Mouse (Mus musculus) MEL (cell line): ENCODE results near the gene Prpsap1. TPM values are rescaled to one million over a fixed set of nuclear protein-coding genes. Genes with fewer than 3 reads are reported as not detected.

Experiments
- DNase-seq: peaks from one replicate; pipeline ENCODE4 v3.0.0; 2011; ENCODE audit warnings: low read depth, low spot score
- H3K27ac ChIP-seq: 2 replicates; pipeline ENCODE4 v1.5.1; 2012; ENCODE audit warnings: low read depth, mild to moderate bottlenecking, control low read depth, low read length, moderate library complexity; ENCODE audit not compliant: control insufficient read depth
- H3K27me3 ChIP-seq, 2 experiments: fragments of 150-350 bp in 1 of 2; sonication (generic) in 1 of 2; 2 replicates each; pipeline ENCODE4 v1.6.1; 2012; ENCODE audit warnings: low read length in 2 of 2, mild to moderate bottlenecking in 2 of 2, improper control_type of control experiment in 1 of 2, moderate library complexity in 1 of 2; ENCODE audit not compliant: insufficient read depth in 2 of 2, control insufficient read depth in 1 of 2
- H3K36me3 ChIP-seq, 2 experiments: 2 replicates each; pipeline ENCODE4 v1.6.1; 2012 to 2014; ENCODE audit warnings: low read length in 2 of 2, improper control_type of control experiment in 1 of 2, inconsistent platforms in 1 of 2, mild to moderate bottlenecking in 1 of 2; ENCODE audit not compliant: insufficient read depth in 2 of 2, control insufficient read depth in 1 of 2
- H3K4me1 ChIP-seq, 2 experiments: fragments of 150-350 bp in 1 of 2; sonication (generic) in 1 of 2; 2 replicates each; pipeline ENCODE4 v1.6.1; 2012; ENCODE audit warnings: low read length in 2 of 2, improper control_type of control experiment in 1 of 2, mild to moderate bottlenecking in 1 of 2; ENCODE audit not compliant: insufficient read depth in 2 of 2, control insufficient read depth in 1 of 2
- H3K4me3 ChIP-seq, 2 experiments: fragments of 150-350 bp in 1 of 2; sonication (generic) in 1 of 2; 2 replicates each; pipeline ENCODE4 v1.5.1; 2012; ENCODE audit warnings: low read depth in 2 of 2, low read length in 2 of 2, mild to moderate bottlenecking in 2 of 2, moderate library complexity in 2 of 2, control low read depth in 1 of 2, improper control_type of control experiment in 1 of 2; ENCODE audit not compliant: control insufficient read depth in 1 of 2, insufficient read depth in 1 of 2
- H3K79me2 ChIP-seq: 2 replicates; pipeline ENCODE4 v1.6.1; 2012; ENCODE audit warnings: mild to moderate bottlenecking, low read length, moderate library complexity; ENCODE audit not compliant: control insufficient read depth, poor library complexity, insufficient read depth
- H3K9ac ChIP-seq: 2 replicates; pipeline ENCODE4 v1.6.1; 2012; ENCODE audit warnings: low read depth, mild to moderate bottlenecking, control low read depth, low read length, moderate library complexity; ENCODE audit not compliant: control insufficient read depth, poor library complexity, severe bottlenecking
- H3K9me3 ChIP-seq: fragments of 150-350 bp; sonication (generic); replicated peaks from 2 replicates; pipeline ENCODE4 v1.6.1; 2012; ENCODE audit warnings: mild to moderate bottlenecking, low read length, improper control_type of control experiment, moderate library complexity; ENCODE audit not compliant: insufficient read depth
- CHD1 ChIP-seq: IDR thresholded peaks from 2 replicates; pipeline ENCODE4 v1.6.1; 2012; ENCODE audit warnings: low read depth, mild to moderate bottlenecking, inconsistent platforms, low read length, improper control_type of control experiment
- CHD2 ChIP-seq: IDR thresholded peaks from 2 replicates; pipeline ENCODE4 v1.6.1; 2011; ENCODE audit warnings: low read length, improper control_type of control experiment
- CTCF ChIP-seq, 3 experiments: IDR thresholded peaks in 2 of 3; conservative IDR thresholded peaks in 1 of 3; 2 replicates each; pipeline ENCODE4 v1.5.1; 2011 to 2012; ENCODE audit warnings: low read length in 3 of 3, low read depth in 2 of 3, mild to moderate bottlenecking in 2 of 3, improper control_type of control experiment in 1 of 3, inconsistent platforms in 1 of 3, mixed read lengths in 1 of 3, moderate library complexity in 1 of 3; ENCODE audit not compliant: control insufficient read depth in 1 of 3, insufficient read depth in 1 of 3, poor library complexity in 1 of 3, severe bottlenecking in 1 of 3
- E2F4 ChIP-seq: IDR thresholded peaks from 2 replicates; pipeline ENCODE4 v1.6.1; 2011; ENCODE audit warnings: low read depth, low read length, improper control_type of control experiment, borderline replicate concordance
- ELF1 ChIP-seq: IDR thresholded peaks from 2 replicates; pipeline ENCODE4 v1.6.1; 2014; ENCODE audit warnings: low read depth, mild to moderate bottlenecking, inconsistent platforms, low read length, improper control_type of control experiment, moderate library complexity
- EP300 ChIP-seq, 2 experiments: IDR thresholded peaks; 2 replicates each; pipeline ENCODE4 v1.6.1; 2011; ENCODE audit warnings: improper control_type of control experiment in 2 of 2, low read length in 2 of 2, low read depth in 1 of 2, mild to moderate bottlenecking in 1 of 2
- ETS1 ChIP-seq: IDR thresholded peaks from 2 replicates; pipeline ENCODE4 v1.6.1; 2012; ENCODE audit warnings: low read depth, mild to moderate bottlenecking, inconsistent platforms, low read length, improper control_type of control experiment, moderate library complexity
- GATA1 ChIP-seq: IDR thresholded peaks from 2 replicates; pipeline ENCODE4 v1.6.1; 2011; ENCODE audit warnings: low read depth, low read length, improper control_type of control experiment
- HCFC1 ChIP-seq: IDR thresholded peaks from 2 replicates; pipeline ENCODE4 v1.6.1; 2012; ENCODE audit warnings: low read depth, mild to moderate bottlenecking, inconsistent platforms, low read length, improper control_type of control experiment, moderate library complexity
- JUND ChIP-seq: IDR thresholded peaks from 2 replicates; pipeline ENCODE4 v1.6.1; 2011; ENCODE audit warnings: low read depth, mild to moderate bottlenecking, improper control_type of control experiment, low read length
- MAFK ChIP-seq: IDR thresholded peaks from 2 replicates; pipeline ENCODE4 v1.6.1; 2011; ENCODE audit warnings: low read depth, mild to moderate bottlenecking, low read length, improper control_type of control experiment, borderline replicate concordance
- MAZ ChIP-seq: IDR thresholded peaks from 2 replicates; pipeline ENCODE4 v1.6.1; 2012; ENCODE audit warnings: low read depth, mild to moderate bottlenecking, inconsistent platforms, low read length, improper control_type of control experiment
- MXI1 ChIP-seq: IDR thresholded peaks from 2 replicates; pipeline ENCODE4 v1.6.1; 2011; ENCODE audit warnings: mild to moderate bottlenecking, low read depth, low read length, improper control_type of control experiment
- MYB ChIP-seq: IDR thresholded peaks from 2 replicates; pipeline ENCODE4 v1.6.1; 2011; ENCODE audit warnings: mild to moderate bottlenecking, low read depth, low read length, improper control_type of control experiment
- MYC ChIP-seq: IDR thresholded peaks from 2 replicates; pipeline ENCODE4 v1.6.1; 2011; ENCODE audit warnings: low read depth, mild to moderate bottlenecking, low read length, improper control_type of control experiment, moderate library complexity
- NRF1 ChIP-seq: IDR thresholded peaks from 2 replicates; pipeline ENCODE4 v1.6.1; 2014; ENCODE audit warnings: low read depth, mild to moderate bottlenecking, inconsistent platforms, low read length, improper control_type of control experiment, moderate library complexity; ENCODE audit not compliant: poor library complexity, insufficient read depth, severe bottlenecking
- POLR2AphosphoS2 ChIP-seq: IDR thresholded peaks from 2 replicates; pipeline ENCODE4 v1.6.1; 2011; ENCODE audit warnings: low read length, improper control_type of control experiment
- RCOR1 ChIP-seq: IDR thresholded peaks from 2 replicates; pipeline ENCODE4 v1.6.1; 2012; ENCODE audit warnings: low read depth, mild to moderate bottlenecking, inconsistent platforms, low read length, improper control_type of control experiment
- SIN3A ChIP-seq: IDR thresholded peaks from 2 replicates; pipeline ENCODE4 v1.6.1; 2012; ENCODE audit warnings: low read length, improper control_type of control experiment, inconsistent platforms
- SMC3 ChIP-seq: IDR thresholded peaks from 2 replicates; pipeline ENCODE4 v1.6.1; 2011; ENCODE audit warnings: low read depth, low read length, improper control_type of control experiment
- TBP ChIP-seq: IDR thresholded peaks from 2 replicates; pipeline ENCODE4 v1.8.0; 2011; ENCODE audit warnings: low read depth, low read length, improper control_type of control experiment
- TCF12 ChIP-seq: IDR thresholded peaks from 2 replicates; pipeline ENCODE4 v1.6.1; 2014; ENCODE audit warnings: low read depth, mild to moderate bottlenecking, inconsistent platforms, low read length, improper control_type of control experiment, moderate library complexity
- UBTF ChIP-seq: IDR thresholded peaks from 2 replicates; pipeline ENCODE4 v1.6.1; 2012; ENCODE audit warnings: low read depth, mild to moderate bottlenecking, inconsistent platforms, low read length, improper control_type of control experiment, moderate library complexity, borderline replicate concordance; ENCODE audit not compliant: insufficient read depth
- USF2 ChIP-seq, 2 experiments: IDR thresholded peaks; 2 replicates each; pipeline ENCODE4 v1.6.1; 2011 to 2012; ENCODE audit warnings: improper control_type of control experiment in 2 of 2, low read length in 2 of 2, borderline replicate concordance in 1 of 2, inconsistent platforms in 1 of 2, low read depth in 1 of 2, mild to moderate bottlenecking in 1 of 2; ENCODE audit not compliant: insufficient read depth in 1 of 2
- ZC3H11A ChIP-seq: IDR thresholded peaks from 2 replicates; pipeline ENCODE4 v1.6.1; 2012; ENCODE audit warnings: low read depth, mild to moderate bottlenecking, inconsistent platforms, low read length, improper control_type of control experiment
- ZKSCAN1 ChIP-seq: IDR thresholded peaks from 2 replicates; pipeline ENCODE4 v1.6.1; 2012; ENCODE audit warnings: low read depth, mild to moderate bottlenecking, inconsistent platforms, low read length, improper control_type of control experiment, moderate library complexity
- ZNF384 ChIP-seq: IDR thresholded peaks from 2 replicates; pipeline ENCODE4 v1.6.1; 2012; ENCODE audit warnings: low read depth, mild to moderate bottlenecking, inconsistent platforms, low read length, improper control_type of control experiment
- polyA plus RNA-seq, 2 experiments: library from polyadenylated mRNA; stranded (reverse) in 1 of 2; unstranded in 1 of 2; fragments of >175 nt in 1 of 2; fragments of >200 nt in 1 of 2; gene quantifications; 2 replicates each; pipeline versions ENCODE4 v1.2.1 to v1.2.4; 2012; ENCODE audit warnings: low replicate concordance in 2 of 2, low read depth in 1 of 2; ENCODE audit not compliant: insufficient read length in 2 of 2, insufficient read depth in 1 of 2, missing spikeins in 1 of 2
- total RNA-seq: library from RNA; depleted of rRNA; stranded (reverse); fragments of 300-350 nt; gene quantifications from 2 replicates; pipeline ENCODE4 v1.2.3, GENCODE M21; 2012

Prpsap1 gene
- total and polyA plus RNA-seq, 3 experiments: 112 to 155 TPM; not detected in 1

GRCm38 (mm10) chr11:116447822-116448221, 46.2 kb downstream of the Prpsap1 start:
- no peaks in the 10 kb centered on the region for H3K36me3 ChIP-seq
- H3K79me2 ChIP-seq: no peaks in the 10 kb centered on the region
- H3K9me3 ChIP-seq: no peaks in the 10 kb centered on the region
- H3K9ac ChIP-seq: no peak overlapping the region
- no peak overlapping the region for H3K4me3 ChIP-seq
- H3K27me3 ChIP-seq: no peaks in the 10 kb centered on the region
- no peak overlapping the region for H3K27ac ChIP-seq
- no peak for DNase-seq
- no peaks in the 10 kb centered on the region for H3K4me1 ChIP-seq
- TF ChIP-seq SMC3 (peak; percentile 38), EP300 (IDR thresholded peaks at IDR 0.05; ENCODE audit: low read depth in 1 of 2, low read length in 2 of 2) (no peak), CTCF (IDR thresholded peaks at IDR 0.05 in 2 of 3, conservative IDR thresholded peaks at IDR 0.05 in 1 of 3; ENCODE audit: control insufficient read depth in 1 of 3, insufficient read depth in 1 of 3, low read depth in 2 of 3, low read length in 3 of 3, poor library complexity in 1 of 3, severe bottlenecking in 1 of 3) (peak in 1 of 3 experiments; percentile 11; a peak in 1 of 6 replicates)
- TF ChIP-seq, all 39 proteins: peak for 2

- H3K9ac ChIP-seq: no peak overlapping the region
Observed at GRCm38 (mm10) chr11:116446308-116446887, 47.6 kb downstream of the Prpsap1 start.

GRCm38 (mm10) chr11:116445596-116446307, 48.2 kb downstream of the Prpsap1 start:
- no peaks in the 10 kb centered on the region for H3K9me3 ChIP-seq
- no peak overlapping the region for H3K4me3 ChIP-seq
- H3K27me3 ChIP-seq: no peaks in the 10 kb centered on the region
- DNase-seq: peak; percentile 93
- no peaks in the 10 kb centered on the region for H3K4me1 ChIP-seq
- H3K27ac ChIP-seq: no peak overlapping the region
- TF ChIP-seq CTCF (IDR thresholded peaks at IDR 0.05 in 2 of 3, conservative IDR thresholded peaks at IDR 0.05 in 1 of 3; ENCODE audit: control insufficient read depth in 1 of 3, insufficient read depth in 1 of 3, low read depth in 2 of 3, low read length in 3 of 3, poor library complexity in 1 of 3, severe bottlenecking in 1 of 3) (peak in 2 of 3 experiments; percentile 96 to 99), TBP (0 out of 2 replicates have a peak, but pooled peaks have one; percentile 28), NRF1 (no peak), SMC3 (peak; percentile 100), HCFC1 (no peak), POLR2AphosphoS2 (no peak), MAZ (peak; percentile 66; the same call in 1 of the 2 replicates), MYC (peak; percentile 66), ZNF384 (no peak), SIN3A (peak; percentile 70), ZC3H11A (peak; percentile 100), ELF1 (peak; percentile 65; the same call in 1 of the 2 replicates)
- no peak overlapping the region for H3K9ac ChIP-seq
- H3K36me3 ChIP-seq: no peaks in the 10 kb centered on the region
- H3K79me2 ChIP-seq: no peaks in the 10 kb centered on the region

More at GRCm38 (mm10) chr11:116446308-116446887, 47.6 kb downstream of the Prpsap1 start:
- no peak overlapping the region for H3K4me3 ChIP-seq
- no peaks in the 10 kb centered on the region for H3K36me3 ChIP-seq
- no peaks in the 10 kb centered on the region for H3K27me3 ChIP-seq
- no peaks in the 10 kb centered on the region for H3K79me2 ChIP-seq
- DNase-seq: no peak
- H3K27ac ChIP-seq: no peak overlapping the region
- H3K9me3 ChIP-seq: no peaks in the 10 kb centered on the region
- TF ChIP-seq HCFC1 (no peak), MAFK (no peak), E2F4 (no peak), ZC3H11A (no peak), USF2 (IDR thresholded peaks at IDR 0.05; ENCODE audit: borderline replicate concordance in 1 of 2, insufficient read depth in 1 of 2, low read depth in 1 of 2, low read length in 2 of 2) (no peak), RCOR1 (no peak), ZKSCAN1 (no peak), CHD2 (no peak), UBTF (no peak), ZNF384 (no peak), MXI1 (no peak), CTCF (IDR thresholded peaks at IDR 0.05 in 2 of 3, conservative IDR thresholded peaks at IDR 0.05 in 1 of 3; ENCODE audit: control insufficient read depth in 1 of 3, insufficient read depth in 1 of 3, low read depth in 2 of 3, low read length in 3 of 3, poor library complexity in 1 of 3, severe bottlenecking in 1 of 3) (no peak), TCF12 (no peak), ETS1 (no peak), CHD1 (no peak), MYB (no peak), JUND (no peak), ELF1 (no peak), GATA1 (no peak)
- no peaks in the 10 kb centered on the region for H3K4me1 ChIP-seq
